11 mouse cellular contexts compared by ENCODE assay signal in genomic region chr11:79737126-79737697, GRCm38 (mm10).
DNase-seq lines count a peak whose midpoint lies in the region; ATAC-seq lines count a peak whose summit lies in the region.
"Had no signal": no experiment of that assay in that cellular context is flagged by ENCODE, and none has a peak within 500 bp of the region (broad histone marks: within the 10 kb centered on the region; RNA-seq: fewer than 3 reads in every experiment).

No protein-coding gene starts in this region.

- H3K9ac ChIP-seq in hindbrain, embryonic 12.5 days = no peak overlapping the region
- H3K9ac ChIP-seq in neural tube, embryonic 15.5 days (replicated peaks) = no peak overlapping the region
- H3K9ac ChIP-seq in heart, embryonic 16.5 days (ENCODE audit: low read length) = no peak overlapping the region
- H3K9ac ChIP-seq in stomach, embryonic 16.5 days (ENCODE audit: low read length) = peak overlapping the region; percentile 36; the same call in 1 of the 2 replicates
- H3K9ac ChIP-seq: hindbrain, embryonic 15.5 days had no signal

- peaks cover 34% of the 10 kb centered on the region for H3K4me1 ChIP-seq in hindbrain, embryonic 10.5 days (replicated peaks)
- H3K4me1 ChIP-seq in hindbrain, embryonic 12.5 days = peaks cover 28% of the 10 kb centered on the region
- peaks cover 22% of the 10 kb centered on the region for H3K4me1 ChIP-seq in neural tube, embryonic 15.5 days
- peaks cover 35% of the 10 kb centered on the region for H3K4me1 ChIP-seq in heart, embryonic 16.5 days (ENCODE audit: control insufficient read depth, insufficient read depth, low read length)
- peaks cover 26% of the 10 kb centered on the region for H3K4me1 ChIP-seq in stomach, embryonic 16.5 days (ENCODE audit: control insufficient read depth, insufficient read depth, low read length)

- ATAC-seq in hindbrain, embryonic 12.5 days (ENCODE audit: low FRiP score) = no peak
- ATAC-seq in neural tube, embryonic 15.5 days (ENCODE audit: low FRiP score) = no peak
- ATAC-seq in heart, embryonic 16.5 days (replicated peaks; ENCODE audit: extremely low read depth, insufficient read depth, low FRiP score) = no peak; the same call in 1 of the 2 replicates
- ATAC-seq in stomach, embryonic 16.5 days (ENCODE audit: insufficient read depth, low FRiP score) = peak; percentile 58; the same call in 1 of the 2 replicates
- no peak for ATAC-seq in megakaryocyte progenitor cell, adult 5-6 weeks (replicated peaks; ENCODE audit: poor library complexity)

- no peaks in the 10 kb centered on the region for H3K27me3 ChIP-seq in hindbrain, embryonic 10.5 days (ENCODE audit: insufficient read depth, poor library complexity, severe bottlenecking)
- H3K27me3 ChIP-seq in hindbrain, embryonic 12.5 days = no peaks in the 10 kb centered on the region
- no peaks in the 10 kb centered on the region for H3K27me3 ChIP-seq in neural tube, embryonic 15.5 days (replicated peaks)
- no peaks in the 10 kb centered on the region for H3K27me3 ChIP-seq in heart, embryonic 16.5 days (ENCODE audit: control insufficient read depth, insufficient read depth, low read length)
- no peaks in the 10 kb centered on the region for H3K27me3 ChIP-seq in stomach, embryonic 16.5 days (ENCODE audit: control insufficient read depth, insufficient read depth, low read length)
- H3K27me3 ChIP-seq: hindbrain, embryonic 15.5 days had no signal

- no peak overlapping the region for H3K4me3 ChIP-seq in hindbrain, embryonic 10.5 days
- no peak overlapping the region for H3K4me3 ChIP-seq in hindbrain, embryonic 12.5 days
- H3K4me3 ChIP-seq in neural tube, embryonic 15.5 days (replicated peaks) = no peak overlapping the region
- no peak overlapping the region for H3K4me3 ChIP-seq in heart, embryonic 16.5 days (ENCODE audit: low read length)
- no peak overlapping the region for H3K4me3 ChIP-seq in stomach, embryonic 16.5 days (replicated peaks; ENCODE audit: low read length)
- H3K4me3 ChIP-seq: hindbrain, embryonic 15.5 days had no signal

- WGBS in hindbrain, embryonic 10.5 days = 55% methylated on average over 12 of the region's 12 CpGs
- 41% methylated on average over 12 of the region's 12 CpGs for WGBS in hindbrain, embryonic 12.5 days
- WGBS in neural tube, embryonic 15.5 days = 65% methylated on average over 12 of the region's 12 CpGs
- 41% methylated on average over 12 of the region's 12 CpGs for WGBS in heart, embryonic 16.5 days
- 55% methylated on average over 12 of the region's 12 CpGs for WGBS in stomach, embryonic 16.5 days

- no peaks in the 10 kb centered on the region for H3K9me3 ChIP-seq in hindbrain, embryonic 10.5 days
- no peaks in the 10 kb centered on the region for H3K9me3 ChIP-seq in hindbrain, embryonic 12.5 days (replicated peaks)
- H3K9me3 ChIP-seq in neural tube, embryonic 15.5 days (replicated peaks) = no peaks in the 10 kb centered on the region
- no peaks in the 10 kb centered on the region; the same call in 1 of the 2 replicates for H3K9me3 ChIP-seq in heart, embryonic 16.5 days (replicated peaks; ENCODE audit: control insufficient read depth, low read length)
- no peaks in the 10 kb centered on the region for H3K9me3 ChIP-seq in stomach, embryonic 16.5 days (replicated peaks; ENCODE audit: control insufficient read depth, low read length)
- H3K9me3 ChIP-seq: G1E; hindbrain, embryonic 15.5 days had no signal

- H3K27ac ChIP-seq in hindbrain, embryonic 10.5 days = peak overlapping the region; percentile 62; the same call in 1 of the 2 replicates
- no peak overlapping the region for H3K27ac ChIP-seq in hindbrain, embryonic 12.5 days
- no peak overlapping the region; the same call in 1 of the 2 replicates for H3K27ac ChIP-seq in neural tube, embryonic 15.5 days (replicated peaks)
- H3K27ac ChIP-seq in heart, embryonic 16.5 days (ENCODE audit: low read length) = peak overlapping the region; percentile 17
- H3K27ac ChIP-seq in stomach, embryonic 16.5 days (ENCODE audit: low read length) = peak overlapping the region; percentile 72
- H3K27ac ChIP-seq: hindbrain, embryonic 15.5 days had no signal

- H3K36me3 ChIP-seq in hindbrain, embryonic 10.5 days = no peaks in the 10 kb centered on the region
- no peaks in the 10 kb centered on the region for H3K36me3 ChIP-seq in hindbrain, embryonic 12.5 days
- no peaks in the 10 kb centered on the region for H3K36me3 ChIP-seq in neural tube, embryonic 15.5 days
- no peaks in the 10 kb centered on the region for H3K36me3 ChIP-seq in heart, embryonic 16.5 days (ENCODE audit: control insufficient read depth, insufficient read depth)
- H3K36me3 ChIP-seq in stomach, embryonic 16.5 days (ENCODE audit: control insufficient read depth, insufficient read depth, low read length) = 0 out of 2 replicates have a peak, but pooled peaks cover 4% of the 10 kb centered on the region
- H3K36me3 ChIP-seq: G1E; hindbrain, embryonic 15.5 days had no signal

- peak; percentile 37 for DNase-seq in hindbrain, embryonic 10.5 days (ENCODE audit: low spot score)
- peak; percentile 31 for DNase-seq in neural tube, embryonic 10.5 days (ENCODE audit: extremely low spot score, low spot score)
- no peak for DNase-seq in cerebellum, adult 9-10 months
- DNase-seq: thymus, postnatal 36 days had no signal

- H3K4me2 ChIP-seq in hindbrain, embryonic 12.5 days (replicated peaks) = no peak overlapping the region
- no peak overlapping the region for H3K4me2 ChIP-seq in neural tube, embryonic 15.5 days
- H3K4me2 ChIP-seq in heart, embryonic 16.5 days (ENCODE audit: low read depth, low read length) = no peak overlapping the region
- no peak overlapping the region for H3K4me2 ChIP-seq in stomach, embryonic 16.5 days (ENCODE audit: low read depth, low read length)
- H3K4me2 ChIP-seq: hindbrain, embryonic 15.5 days had no signal

Comparison
In these comparisons a context has a peak if more than half of its experiments do, and no peak if none do; other contexts are left out.
1. H3K27ac ChIP-seq: peak in hindbrain, embryonic 10.5 days (single experiment), heart, embryonic 16.5 days (single experiment) and stomach, embryonic 16.5 days (single experiment); none in hindbrain, embryonic 12.5 days (single experiment) and neural tube, embryonic 15.5 days (single experiment).